Mouse (Mus musculus) megakaryocyte, embryonic 14.5 days (primary cell): ENCODE measurements around the gene Il23a.

Experiments used
- FLI1 ChIP-seq: IDR thresholded peaks from 2 replicates; pipeline ENCODE4 v1.6.1; 2012; ENCODE audit warnings: low read length, inconsistent platforms, mixed read lengths
- GATA1 ChIP-seq: IDR thresholded peaks from 3 replicates; pipeline ENCODE4 v1.6.1; 2012; ENCODE audit warnings: mixed read lengths, low read length, inconsistent platforms, borderline replicate concordance

GRCm38 (mm10) chr10:128302357-128302756, 3.8 kb upstream of the Il23a start:
- TF ChIP-seq GATA1 (no peak), FLI1 (no peak)
